Mouse (Mus musculus) stomach, embryonic 14.5 days (tissue): Measurements from ENCODE around the gene Mapk9. TPM values are rescaled to one million over a fixed set of nuclear protein-coding genes. Genes with fewer than 3 reads are reported as not detected.
A peak's percentile ranks its signal among the peaks of the same experiment; 100 is the strongest.

Experiments
- ATAC-seq: fragments of 200-750 bp; cut with Nextera tagmentation; 2 replicates; pipeline ENCODE4 v1.8.0; 2017; ENCODE audit warnings: low read depth, moderate TSS enrichment; ENCODE audit not compliant: insufficient number of reproducible peaks, insufficient read depth, low FRiP score
- H3K27ac ChIP-seq: fragments of 300-500 bp; sonication (generic); 2 replicates; pipeline ENCODE4 v1.5.1; 2014; ENCODE audit warnings: mild to moderate bottlenecking, low read length, moderate library complexity, mixed read lengths
- H3K27me3 ChIP-seq: fragments of 300-500 bp; sonication (generic); 2 replicates; pipeline ENCODE4 v1.6.1; 2014; ENCODE audit warnings: low read length, control low read depth, mixed read lengths; ENCODE audit not compliant: control insufficient read depth, insufficient read depth
- H3K36me3 ChIP-seq: fragments of 300-500 bp; sonication (generic); 2 replicates; pipeline ENCODE4 v1.6.1; 2014; ENCODE audit warnings: mild to moderate bottlenecking, control low read depth, low read length, moderate library complexity, mixed read lengths; ENCODE audit not compliant: control insufficient read depth, insufficient read depth
- H3K4me1 ChIP-seq: fragments of 300-500 bp; sonication (generic); 2 replicates; pipeline ENCODE4 v1.6.1; 2014; ENCODE audit warnings: low read length, control low read depth, mixed read lengths; ENCODE audit not compliant: control insufficient read depth, insufficient read depth
- H3K4me2 ChIP-seq: fragments of 300-500 bp; sonication (generic); replicated peaks from 2 replicates; pipeline ENCODE4 v1.6.1; 2014; ENCODE audit warnings: low read depth, low read length, control low read depth
- H3K4me3 ChIP-seq: fragments of 300-500 bp; sonication (generic); 2 replicates; pipeline ENCODE4 v1.5.1; 2014; ENCODE audit warnings: low read depth, low read length, control low read depth
- H3K9ac ChIP-seq: fragments of 300-500 bp; sonication (generic); replicated peaks from 2 replicates; pipeline ENCODE4 v1.6.1; 2014; ENCODE audit warnings: low read depth, mild to moderate bottlenecking, control low read depth, low read length, moderate library complexity, mixed read lengths
- H3K9me3 ChIP-seq: fragments of 300-500 bp; sonication (generic); 2 replicates; pipeline ENCODE4 v1.6.1; 2016; ENCODE audit warnings: low read depth, low read length, control low read depth; ENCODE audit not compliant: control insufficient read depth
- WGBS: fragments of 180-500 bp; shearing (Covaris S2); extraction: QIAGEN DNeasy Blood & Tissue Kit; methylation state at CpG from one replicate; pipeline ENCODE4 v1.1.7; 2014; 5-methylcytosine and 5-hydroxymethylcytosine counted together
- polyA plus RNA-seq: library from polyadenylated mRNA; unstranded; fragments of >200 nt; fragmentation: Nextera tagmentation; extraction: Ambion mirVana; gene quantifications from 2 replicates; pipeline ENCODE4 v1.2.1, GENCODE M21; 2014

The Mapk9 gene
- polyA plus RNA-seq, 1 experiment from 2014 or later, result 36.5 TPM

DNA sequence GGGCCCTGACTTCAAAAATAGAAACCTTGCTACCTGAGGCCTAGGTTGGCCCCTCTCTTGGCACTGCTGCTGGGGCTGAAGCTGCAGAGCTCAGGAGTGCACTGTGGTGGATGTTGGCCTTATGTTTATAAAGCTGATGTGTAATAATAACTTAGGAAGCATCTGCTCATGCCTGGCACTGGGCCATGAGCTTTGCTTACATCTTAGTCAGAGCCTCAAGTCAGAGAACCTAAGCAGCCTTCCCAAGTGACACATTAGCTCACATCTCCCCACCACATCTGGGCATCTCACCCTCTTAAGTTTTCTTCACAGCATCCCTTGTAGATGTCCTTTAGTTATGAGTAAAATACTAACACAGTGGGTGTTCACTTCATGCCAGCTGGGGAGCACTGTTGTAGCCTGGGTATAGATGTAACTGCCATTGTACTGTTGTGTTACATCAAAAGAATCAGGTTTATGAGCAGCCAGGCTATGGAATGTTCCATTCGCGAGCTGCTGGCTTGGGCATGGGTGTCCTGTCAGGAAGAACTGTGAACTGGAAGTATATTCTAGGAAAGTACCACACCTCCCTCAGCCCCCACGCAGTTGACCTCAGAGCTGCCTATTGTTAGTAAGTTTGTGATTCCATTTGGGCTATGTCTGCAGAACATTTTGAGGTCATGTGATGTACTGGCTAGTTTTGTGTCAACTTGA, 33.5 kb downstream of the Mapk9 start:
- Histone ChIP-seq H3K27ac (no peak overlapping the region), H3K4me1 (peaks cover 3% of the 10 kb centered on the region; the same call in 1 of the 2 replicates), H3K4me3 (no peak overlapping the region), H3K9ac (no peak overlapping the region), H3K27me3 (no peaks in the 10 kb centered on the region), H3K4me2 (no peak overlapping the region), H3K36me3 (peaks cover 13% of the 10 kb centered on the region; the same call in 1 of the 2 replicates), H3K9me3 (no peaks in the 10 kb centered on the region)
- 0 out of 2 replicates have a peak, but pooled peaks have one; percentile 23 for ATAC-seq
- 88% methylated on average over 3 of the region's 3 CpGs for WGBS

DNA sequence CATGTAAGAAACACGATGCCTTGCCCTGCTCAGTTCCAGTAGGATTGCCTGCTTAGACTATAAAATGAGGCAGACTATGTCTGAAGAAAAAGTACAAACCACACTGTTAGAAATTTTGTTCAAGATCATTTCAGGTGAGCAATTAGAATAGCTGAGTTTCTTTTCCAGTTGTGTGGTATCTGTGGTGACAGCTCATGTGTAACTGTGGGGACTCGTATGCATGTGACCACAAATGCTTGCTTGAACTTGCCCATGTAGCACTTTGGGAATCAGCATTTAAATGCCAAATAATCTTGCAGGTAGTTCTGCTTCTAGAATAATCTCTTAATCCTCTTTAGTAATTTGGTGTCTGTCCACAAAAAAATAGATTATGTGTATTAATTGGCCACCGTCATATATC, 36.8 kb downstream of the Mapk9 start:
- Histone ChIP-seq H3K4me2 (no peak overlapping the region), H3K27ac (no peak overlapping the region), H3K36me3 (peaks cover 13% of the 10 kb centered on the region; the same call in 1 of the 2 replicates), H3K4me3 (no peak overlapping the region), H3K9ac (no peak overlapping the region), H3K27me3 (no peaks in the 10 kb centered on the region), H3K4me1 (no peaks in the 10 kb centered on the region), H3K9me3 (no peaks in the 10 kb centered on the region)
- 90% methylated on average over 3 of the region's 3 CpGs for WGBS
- no peak for ATAC-seq

DNA sequence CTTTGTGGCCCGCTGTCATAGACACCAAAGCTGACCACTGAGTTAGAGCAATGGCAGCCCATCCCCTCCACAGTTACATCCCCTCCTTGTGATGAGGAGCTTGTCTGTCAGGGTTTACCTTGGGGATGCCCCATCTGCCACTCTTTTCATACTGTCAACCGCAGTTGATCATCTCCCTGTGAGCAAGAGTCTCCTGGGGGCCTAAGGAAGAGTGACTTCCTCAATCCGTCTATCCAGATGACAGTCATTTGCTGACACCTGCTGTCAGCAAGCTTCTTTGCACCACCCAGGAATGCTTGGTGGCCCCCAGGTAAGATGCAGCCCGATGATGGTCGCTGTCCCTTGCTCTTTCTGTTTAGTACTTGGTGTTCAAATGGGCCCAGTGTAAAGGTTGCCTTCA, 41.9 kb downstream of the Mapk9 start:
- ATAC-seq, result no peak
- 85% methylated on average over 5 of the region's 5 CpGs for WGBS

DNA sequence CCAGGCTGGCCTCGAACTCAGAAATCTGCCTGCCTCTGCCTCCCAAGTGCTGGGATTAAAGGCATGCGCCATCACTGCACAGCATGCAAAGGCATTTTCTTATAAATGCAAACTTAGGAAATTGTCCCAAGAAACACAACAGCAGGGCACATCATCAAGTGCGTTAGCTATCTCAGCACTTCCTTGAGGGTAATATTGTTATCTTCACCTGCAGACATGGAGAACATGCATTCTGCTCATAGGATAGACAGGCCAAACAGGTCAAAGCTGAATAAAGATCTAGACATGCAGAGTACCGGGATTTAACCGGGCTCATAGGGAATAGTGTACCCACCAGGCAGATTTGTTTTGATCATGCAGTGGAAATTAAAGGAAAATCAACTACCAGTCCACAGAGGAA, 45.4 kb downstream of the Mapk9 start:
- Histone ChIP-seq H3K9ac (no peak overlapping the region), H3K4me3 (no peak overlapping the region)
- 90% methylated on average over 5 of the region's 5 CpGs for WGBS

More for the DNA sequence above, 41.9 kb downstream of the Mapk9 start:
- Histone ChIP-seq H3K4me3 (no peak overlapping the region), H3K9ac (no peak overlapping the region), H3K27ac (no peak overlapping the region), H3K9me3 (no peaks in the 10 kb centered on the region), H3K4me1 (no peaks in the 10 kb centered on the region), H3K4me2 (no peak overlapping the region), H3K27me3 (no peaks in the 10 kb centered on the region), H3K36me3 (no peaks in the 10 kb centered on the region; the same call in 1 of the 2 replicates)

DNA sequence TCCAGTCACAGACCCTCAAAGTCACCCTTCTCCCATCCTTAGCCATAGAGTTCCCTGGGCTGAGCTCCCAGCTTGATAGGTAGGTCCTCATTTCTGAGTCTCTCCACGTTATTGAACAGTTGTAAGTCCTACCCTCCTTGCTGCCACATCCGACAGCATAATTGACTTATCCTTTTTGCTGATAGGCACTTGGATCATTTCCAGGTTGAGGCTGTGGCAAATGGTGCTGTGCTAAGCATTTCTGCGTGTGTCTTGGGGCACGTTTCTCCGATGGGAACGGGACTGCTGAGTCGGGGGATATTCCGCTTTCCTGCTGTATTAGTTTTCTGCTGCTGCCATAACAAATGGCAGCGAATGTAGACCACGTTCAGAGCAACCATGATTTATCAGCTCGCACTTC, 47.3 kb downstream of the Mapk9 start:
- H3K4me3 ChIP-seq, result no peak overlapping the region
- no peaks in the 10 kb centered on the region for H3K36me3 ChIP-seq
- peaks cover 4% of the 10 kb centered on the region; the same call in 1 of the 2 replicates for H3K9me3 ChIP-seq
- H3K9ac ChIP-seq, result no peak overlapping the region
- WGBS, result 69% methylated on average over 11 of the region's 11 CpGs
- no peaks in the 10 kb centered on the region for H3K4me1 ChIP-seq
- H3K4me2 ChIP-seq, result no peak overlapping the region
- no peaks in the 10 kb centered on the region for H3K27me3 ChIP-seq
- ATAC-seq, result no peak
- no peak overlapping the region for H3K27ac ChIP-seq

More for the DNA sequence above, 45.4 kb downstream of the Mapk9 start:
- H3K36me3 ChIP-seq, result no peaks in the 10 kb centered on the region
- H3K27ac ChIP-seq, result no peak overlapping the region
- no peak for ATAC-seq
- H3K4me2 ChIP-seq, result no peak overlapping the region
- H3K27me3 ChIP-seq, result no peaks in the 10 kb centered on the region
- H3K9me3 ChIP-seq, result no peaks in the 10 kb centered on the region
- no peaks in the 10 kb centered on the region for H3K4me1 ChIP-seq

DNA sequence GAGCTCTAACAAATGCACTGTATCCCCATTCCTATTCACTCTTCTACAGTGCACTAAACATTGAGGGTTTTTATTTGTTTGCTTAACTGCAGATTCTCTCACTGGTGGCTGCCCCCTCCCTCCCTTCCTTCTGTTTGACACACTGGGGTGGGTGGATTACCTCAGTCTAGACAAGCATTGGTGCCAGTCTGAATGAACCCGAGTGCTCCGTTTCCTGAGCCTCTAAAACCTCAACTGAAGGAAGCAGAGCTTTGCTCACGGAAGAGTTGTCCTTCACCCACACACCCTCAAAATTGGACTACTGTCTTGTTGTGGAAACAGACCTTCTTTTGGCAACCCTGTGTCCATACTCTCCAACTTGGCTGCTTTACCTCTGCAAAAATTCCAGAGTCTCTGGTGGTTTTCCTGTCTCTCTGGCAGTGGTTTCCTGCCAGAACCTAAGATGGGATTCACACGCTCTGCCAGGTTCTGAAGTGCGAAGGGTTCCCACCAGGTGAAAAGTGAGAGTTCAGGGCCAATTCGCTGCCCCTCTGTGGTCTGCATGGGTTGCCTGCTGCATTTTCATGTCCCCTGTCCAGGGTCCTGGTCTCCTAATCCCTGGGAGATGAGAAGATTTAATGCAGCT, 49.5 kb downstream of the Mapk9 start:
- peaks cover 4% of the 10 kb centered on the region; the same call in 1 of the 2 replicates for H3K9me3 ChIP-seq
- no peak overlapping the region for H3K9ac ChIP-seq
- ATAC-seq, result no peak
- no peak overlapping the region for H3K4me2 ChIP-seq
- no peak overlapping the region for H3K4me3 ChIP-seq
- H3K4me1 ChIP-seq, result no peaks in the 10 kb centered on the region
- H3K27ac ChIP-seq, result no peak overlapping the region
- no peaks in the 10 kb centered on the region for H3K36me3 ChIP-seq
- 0 out of 2 replicates have a peak, but pooled peaks cover 6% of the 10 kb centered on the region for H3K27me3 ChIP-seq
- WGBS, result 40% methylated on average over 6 of the region's 6 CpGs

DNA sequence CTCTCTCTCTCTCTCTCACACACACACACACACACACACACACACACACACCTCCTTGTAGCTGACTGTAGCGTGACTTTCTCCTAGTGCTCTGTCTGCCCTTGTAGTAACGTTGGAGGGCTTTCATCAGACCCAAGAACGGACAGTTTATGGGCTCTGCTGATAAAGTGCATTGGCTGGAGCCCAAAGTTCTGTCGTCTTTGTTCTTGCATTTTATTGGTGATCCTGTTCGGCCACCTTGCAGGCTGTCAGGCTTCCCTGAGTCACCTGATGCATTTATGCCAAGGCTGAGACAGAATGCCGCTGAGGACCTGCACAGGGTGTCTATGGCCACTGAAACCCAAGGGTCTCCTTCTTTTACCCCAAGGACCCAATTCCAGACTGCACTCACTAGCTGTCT, 53.5 kb downstream of the Mapk9 start:
- Histone ChIP-seq H3K9me3 (peaks cover 4% of the 10 kb centered on the region; the same call in 1 of the 2 replicates), H3K4me2 (no peak overlapping the region), H3K9ac (no peak overlapping the region)

DNA sequence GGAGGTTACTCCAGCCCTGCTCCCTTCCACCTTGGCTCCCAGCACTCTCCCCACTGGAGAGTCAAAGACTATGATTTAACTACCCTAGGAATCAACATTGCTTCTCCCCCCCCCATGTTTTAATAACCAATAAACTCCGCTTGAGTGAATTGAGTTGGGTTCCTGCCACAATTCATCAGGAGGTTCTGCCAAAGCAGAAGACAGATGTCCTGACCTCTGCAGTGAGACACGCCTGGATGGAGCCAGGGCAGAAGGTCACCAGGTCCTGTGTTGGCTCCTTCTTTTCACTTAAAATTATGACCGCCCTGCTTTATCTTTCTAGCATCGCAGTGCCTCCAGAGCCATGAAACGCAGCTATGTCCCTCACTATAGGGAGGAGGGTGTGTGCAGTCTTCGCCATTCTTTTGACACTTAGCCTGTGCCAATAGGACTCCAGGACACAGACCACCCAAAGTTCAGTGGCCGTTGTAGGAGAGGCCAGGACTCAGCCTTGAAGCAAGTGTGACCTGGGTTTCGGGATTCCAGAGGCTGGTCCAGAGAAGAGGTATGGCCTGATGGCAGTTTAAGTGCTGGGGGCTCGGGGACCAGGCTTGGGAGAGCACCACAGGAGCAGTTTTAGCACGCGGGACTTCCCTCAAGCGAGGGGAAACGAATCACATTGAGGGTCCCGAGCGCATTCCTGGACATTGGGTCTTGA, 54.6 kb downstream of the Mapk9 start:
- 14% methylated on average over 15 of the region's 15 CpGs for WGBS
- Histone ChIP-seq H3K27me3 (peaks cover 19% of the 10 kb centered on the region), H3K27ac (no peak overlapping the region)

More for the DNA sequence above, 53.5 kb downstream of the Mapk9 start:
- 56% methylated on average over 6 of the region's 6 CpGs for WGBS
- Histone ChIP-seq H3K4me3 (no peak overlapping the region), H3K36me3 (no peaks in the 10 kb centered on the region), H3K4me1 (0 out of 2 replicates have a peak, but pooled peaks cover 2% of the 10 kb centered on the region), H3K27ac (no peak overlapping the region), H3K27me3 (peaks cover 19% of the 10 kb centered on the region)
- ATAC-seq, result no peak

More for the DNA sequence above, 54.6 kb downstream of the Mapk9 start:
- no peak for ATAC-seq
- H3K9ac ChIP-seq, result no peak overlapping the region
- H3K9me3 ChIP-seq, result peaks cover 4% of the 10 kb centered on the region; the same call in 1 of the 2 replicates
- 0 out of 2 replicates have a peak, but pooled peaks cover 2% of the 10 kb centered on the region for H3K4me1 ChIP-seq
- H3K4me2 ChIP-seq, result peak overlapping the region; percentile 100
- H3K4me3 ChIP-seq, result peak overlapping the region; percentile 38
- H3K36me3 ChIP-seq, result no peaks in the 10 kb centered on the region
